Mouse (Mus musculus): ENCODE measurements around the gene Espn. TPM values are rescaled to one million over a fixed set of nuclear protein-coding genes. Genes with fewer than 3 reads are reported as not detected.

Espn gene
- polyA plus RNA-seq, 1 experiment from 2014 or later, result 32.9 TPM

- ATAC-seq (replicated peaks; ENCODE audit: low FRiP score, low read depth) (no peak), DNase-seq (ENCODE audit: low spot score) (no peak)
- Histone ChIP-seq H3K9ac (ENCODE audit: low read depth, low read length) (no peak overlapping the region), H3K4me1 (replicated peaks; ENCODE audit: insufficient read depth, low read length) (peaks cover 23% of the 10 kb centered on the region), H3K27me3 (ENCODE audit: insufficient read depth, low read length) (peaks cover 18% of the 10 kb centered on the region; the same call in 1 of the 2 replicates), H3K36me3 (ENCODE audit: insufficient read depth, low read length) (peaks cover 8% of the 10 kb centered on the region; the same call in 1 of the 2 replicates), H3K4me3 (replicated peaks; ENCODE audit: low read depth, low read length) (no peak overlapping the region), H3K9me3 (replicated peaks; ENCODE audit: low read length) (no peaks in the 10 kb centered on the region), H3K4me2 (ENCODE audit: low read length) (no peak overlapping the region), H3K27ac (no peak overlapping the region)
- WGBS, result 77% methylated on average over 9 of the region's 9 CpGs
- TF ChIP-seq CTCF (IDR thresholded peaks at IDR 0.05; ENCODE audit: low read depth), result no peak
These were observed 34.6 kb downstream of the Espn start for GRCm38 (mm10) chr4:152117538-152117937.

GRCm38 (mm10) chr4:152115921-152116612 is 36.1 kb downstream of the Espn start, which contains the start of gene Tnfrsf25:
Tnfrsf25 (plus strand) TSS chr4:152115934.
- peak within 1 kb of the TSS; percentile 47 for H3K4me2 ChIP-seq (ENCODE audit: low read length)
- 7% methylated on average over 30 of the region's 30 CpGs for WGBS
- 0 out of 2 replicates have a peak within 1 kb of the TSS, but pooled peaks have one; percentile 2 for H3K4me3 ChIP-seq (replicated peaks; ENCODE audit: low read depth, low read length)
- H3K9ac ChIP-seq (ENCODE audit: low read depth, low read length), result 0 out of 2 replicates have a peak within 1 kb of the TSS, but pooled peaks have one; percentile 35
- peaks cover 23% of the 10 kb centered on the region for H3K4me1 ChIP-seq (replicated peaks; ENCODE audit: insufficient read depth, low read length)
- peaks cover 10% of the 10 kb centered on the region; the same call in 1 of the 2 replicates for H3K27me3 ChIP-seq (ENCODE audit: insufficient read depth, low read length)
- no peaks in the 10 kb centered on the region for H3K9me3 ChIP-seq (replicated peaks; ENCODE audit: low read length)
- DNase-seq (ENCODE audit: low spot score) (no peak), ATAC-seq (replicated peaks; ENCODE audit: low FRiP score, low read depth) (0 out of 2 replicates have a peak, but pooled peaks have one; percentile 19)
- H3K27ac ChIP-seq, result no peak within 1 kb of the TSS
- no peak for TF ChIP-seq CTCF (IDR thresholded peaks at IDR 0.05; ENCODE audit: low read depth)
- peaks cover 12% of the 10 kb centered on the region; the same call in 1 of the 2 replicates for H3K36me3 ChIP-seq (ENCODE audit: insufficient read depth, low read length)

- Histone ChIP-seq H3K4me3 (replicated peaks; ENCODE audit: low read depth, low read length) (no peak overlapping the region), H3K27me3 (ENCODE audit: insufficient read depth, low read length) (no peaks in the 10 kb centered on the region), H3K9me3 (replicated peaks; ENCODE audit: low read length) (no peaks in the 10 kb centered on the region), H3K27ac (no peak overlapping the region), H3K4me2 (ENCODE audit: low read length) (no peak overlapping the region), H3K36me3 (ENCODE audit: insufficient read depth, low read length) (peaks cover 17% of the 10 kb centered on the region; the same call in 1 of the 2 replicates), H3K9ac (ENCODE audit: low read depth, low read length) (no peak overlapping the region), H3K4me1 (replicated peaks; ENCODE audit: insufficient read depth, low read length) (peaks cover 12% of the 10 kb centered on the region)
- WGBS, result 76% methylated on average over 16 of the region's 16 CpGs
- peak; percentile 26 for TF ChIP-seq CTCF (IDR thresholded peaks at IDR 0.05; ENCODE audit: low read depth)
- DNase-seq (ENCODE audit: low spot score), result no peak
- ATAC-seq (replicated peaks; ENCODE audit: low FRiP score, low read depth), result no peak
These were observed 38.1 kb downstream of the Espn start for GRCm38 (mm10) chr4:152114080-152114479.

GRCm38 (mm10) chr4:152112329-152112728 is 39.8 kb downstream of the Espn start:
- Histone ChIP-seq H3K27ac (no peak overlapping the region), H3K36me3 (ENCODE audit: insufficient read depth, low read length) (peaks cover 18% of the 10 kb centered on the region; the same call in 1 of the 2 replicates), H3K4me1 (replicated peaks; ENCODE audit: insufficient read depth, low read length) (peaks cover 13% of the 10 kb centered on the region)

GRCm38 (mm10) chr4:152110689-152111088 is 41.5 kb downstream of the Espn start:
- Histone ChIP-seq H3K4me2 (ENCODE audit: low read length) (no peak overlapping the region), H3K27ac (no peak overlapping the region), H3K27me3 (ENCODE audit: insufficient read depth, low read length) (no peaks in the 10 kb centered on the region), H3K4me1 (replicated peaks; ENCODE audit: insufficient read depth, low read length) (peaks cover 9% of the 10 kb centered on the region), H3K36me3 (ENCODE audit: insufficient read depth, low read length) (peaks cover 18% of the 10 kb centered on the region; the same call in 1 of the 2 replicates), H3K9me3 (replicated peaks; ENCODE audit: low read length) (no peaks in the 10 kb centered on the region), H3K9ac (ENCODE audit: low read depth, low read length) (no peak overlapping the region), H3K4me3 (replicated peaks; ENCODE audit: low read depth, low read length) (no peak overlapping the region)
- TF ChIP-seq CTCF (IDR thresholded peaks at IDR 0.05; ENCODE audit: low read depth), result no peak
- DNase-seq (ENCODE audit: low spot score) (no peak), ATAC-seq (replicated peaks; ENCODE audit: low FRiP score, low read depth) (no peak)
- WGBS, result 84% methylated on average over 4 of the region's 4 CpGs

More at GRCm38 (mm10) chr4:152112329-152112728, 39.8 kb downstream of the Espn start:
- Histone ChIP-seq H3K27me3 (ENCODE audit: insufficient read depth, low read length) (no peaks in the 10 kb centered on the region), H3K9ac (ENCODE audit: low read depth, low read length) (no peak overlapping the region), H3K4me3 (replicated peaks; ENCODE audit: low read depth, low read length) (no peak overlapping the region), H3K9me3 (replicated peaks; ENCODE audit: low read length) (no peaks in the 10 kb centered on the region), H3K4me2 (ENCODE audit: low read length) (no peak overlapping the region)
- no peak for TF ChIP-seq CTCF (IDR thresholded peaks at IDR 0.05; ENCODE audit: low read depth)
- ATAC-seq (replicated peaks; ENCODE audit: low FRiP score, low read depth) (no peak), DNase-seq (ENCODE audit: low spot score) (no peak)
- WGBS, result 50% methylated on average over 9 of the region's 9 CpGs

GRCm38 (mm10) chr4:152109509-152109908 is 42.7 kb downstream of the Espn start:
- peak; percentile 27; the same call in 1 of the 2 replicates for TF ChIP-seq CTCF (IDR thresholded peaks at IDR 0.05; ENCODE audit: low read depth)
- peaks cover 5% of the 10 kb centered on the region; the same call in 1 of the 2 replicates for H3K4me1 ChIP-seq (replicated peaks; ENCODE audit: insufficient read depth, low read length)
- no peaks in the 10 kb centered on the region for H3K9me3 ChIP-seq (replicated peaks; ENCODE audit: low read length)
- ATAC-seq (replicated peaks; ENCODE audit: low FRiP score, low read depth) (no peak), DNase-seq (ENCODE audit: low spot score) (no peak)
- 78% methylated on average over 3 of the region's 3 CpGs for WGBS
- no peak overlapping the region for H3K4me2 ChIP-seq (ENCODE audit: low read length)
- no peak overlapping the region for H3K4me3 ChIP-seq (replicated peaks; ENCODE audit: low read depth, low read length)
- H3K36me3 ChIP-seq (ENCODE audit: insufficient read depth, low read length), result peaks cover 22% of the 10 kb centered on the region
- no peaks in the 10 kb centered on the region for H3K27me3 ChIP-seq (ENCODE audit: insufficient read depth, low read length)
- H3K27ac ChIP-seq, result no peak overlapping the region
- no peak overlapping the region for H3K9ac ChIP-seq (ENCODE audit: low read depth, low read length)

Data from kidney, postnatal 0 days (tissue).